Mouse (Mus musculus): Measurements from ENCODE around the gene Cuedc2. TPM values are rescaled to one million over a fixed set of nuclear protein-coding genes. Genes with fewer than 3 reads are reported as not detected.

The Cuedc2 gene
- polyA plus RNA-seq, 1 experiment from 2014 or later, result 179 TPM

DNA sequence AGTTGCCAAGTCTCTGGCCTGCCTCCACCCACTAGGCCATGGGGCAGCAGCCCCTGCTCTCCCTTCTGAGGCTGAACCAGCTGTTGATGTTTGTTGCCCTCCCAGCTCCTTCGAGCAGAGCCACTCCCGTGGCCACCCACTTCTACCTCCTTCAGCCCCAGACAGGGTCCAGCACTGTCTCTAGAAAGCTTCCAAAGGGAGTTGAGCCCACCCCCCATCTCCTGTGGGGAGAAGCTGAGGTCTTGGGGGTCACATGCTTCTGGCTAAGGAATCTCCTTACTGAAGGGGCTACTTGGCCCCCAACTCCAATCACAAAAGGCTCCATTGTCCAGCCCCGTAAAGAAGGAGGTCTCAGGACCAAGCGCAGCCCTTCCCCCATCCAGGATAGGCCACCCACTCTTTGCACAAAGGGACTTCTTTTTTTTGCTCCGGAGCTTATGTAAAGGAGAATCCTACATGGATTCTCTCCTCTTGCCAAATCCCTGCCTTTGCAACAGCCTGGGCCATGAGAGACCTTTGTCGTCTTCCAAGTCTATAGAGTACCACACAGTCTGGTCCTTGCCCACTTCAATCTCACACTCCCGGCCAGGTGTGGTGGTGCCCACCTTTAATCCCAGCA is 5.7 kb downstream of the Cuedc2 start:
- ATAC-seq (ENCODE audit: insufficient number of reproducible peaks, low FRiP score, low TSS enrichment, low read depth) (no peak), DNase-seq (ENCODE audit: low spot score) (no peak)
- Histone ChIP-seq H3K36me3 (ENCODE audit: control insufficient read depth, insufficient read depth, low read length) (peaks cover 2% of the 10 kb centered on the region; the same call in 1 of the 2 replicates), H3K4me2 (ENCODE audit: low read depth, severe bottlenecking) (no peak overlapping the region), H3K27ac (replicated peaks; ENCODE audit: low read depth, low read length) (no peak overlapping the region), H3K4me3 (ENCODE audit: low read depth, low read length) (no peak overlapping the region), H3K9me3 (ENCODE audit: control insufficient read depth, low read length) (no peaks in the 10 kb centered on the region), H3K9ac (ENCODE audit: low read length) (no peak overlapping the region), H3K4me1 (ENCODE audit: control insufficient read depth, insufficient read depth, low read length) (peaks cover 13% of the 10 kb centered on the region; the same call in 1 of the 2 replicates), H3K27me3 (ENCODE audit: control insufficient read depth, insufficient read depth, low read length) (peaks cover 9% of the 10 kb centered on the region)
- 76% methylated on average over 7 of the region's 7 CpGs for WGBS

DNA sequence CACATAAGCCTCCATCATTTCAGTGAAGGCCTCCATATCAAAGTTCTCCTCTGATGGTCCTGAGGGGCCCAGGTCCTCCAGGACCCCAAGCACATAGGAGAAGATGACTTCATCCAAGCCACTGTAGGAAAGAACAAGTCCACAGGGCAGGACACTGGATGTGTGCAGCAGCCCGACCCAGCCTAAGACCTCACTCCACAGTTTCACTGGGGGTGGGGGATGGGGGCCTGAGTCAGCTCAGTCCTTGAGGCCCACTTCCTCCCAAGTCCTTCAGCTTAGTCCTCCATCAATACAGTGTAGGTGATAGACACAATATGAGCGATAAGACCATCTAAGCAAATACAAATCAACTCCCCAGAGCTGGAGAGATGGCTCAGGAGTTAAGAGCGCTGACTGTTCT is 6.6 kb downstream of the Cuedc2 start:
- Histone ChIP-seq H3K4me2 (ENCODE audit: low read depth, severe bottlenecking) (no peak overlapping the region), H3K27ac (replicated peaks; ENCODE audit: low read depth, low read length) (no peak overlapping the region), H3K9ac (ENCODE audit: low read length) (no peak overlapping the region), H3K27me3 (ENCODE audit: control insufficient read depth, insufficient read depth, low read length) (peaks cover 17% of the 10 kb centered on the region), H3K36me3 (ENCODE audit: control insufficient read depth, insufficient read depth, low read length) (peaks cover 2% of the 10 kb centered on the region; the same call in 1 of the 2 replicates), H3K4me1 (ENCODE audit: control insufficient read depth, insufficient read depth, low read length) (peaks cover 9% of the 10 kb centered on the region; the same call in 1 of the 2 replicates), H3K9me3 (ENCODE audit: control insufficient read depth, low read length) (no peaks in the 10 kb centered on the region), H3K4me3 (ENCODE audit: low read depth, low read length) (no peak overlapping the region)
- 84% methylated on average over 3 of the region's 3 CpGs for WGBS
- no peak for ATAC-seq (ENCODE audit: insufficient number of reproducible peaks, low FRiP score, low TSS enrichment, low read depth)
- no peak for DNase-seq (ENCODE audit: low spot score)

DNA sequence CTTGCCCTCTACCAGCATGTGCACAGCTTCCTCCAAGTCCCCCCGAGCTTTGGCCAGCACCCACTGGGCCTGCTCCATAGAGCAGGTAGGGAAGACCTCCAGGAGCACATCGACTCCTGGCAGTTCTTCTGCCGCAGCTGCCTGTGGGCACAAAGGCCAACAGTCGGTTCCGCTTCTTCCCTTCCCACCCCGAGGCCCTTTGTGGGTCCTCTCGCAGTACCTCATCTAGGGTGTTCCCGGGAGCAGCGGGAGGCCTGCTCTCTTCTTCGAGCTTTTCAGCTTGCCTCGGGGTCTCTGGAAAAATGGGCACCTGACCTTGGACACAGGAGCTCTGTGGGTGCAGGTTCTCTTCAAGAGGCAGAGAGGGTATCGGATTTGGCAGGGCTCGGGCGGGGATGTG is 7.2 kb downstream of the Cuedc2 start:
- peaks cover 2% of the 10 kb centered on the region; the same call in 1 of the 2 replicates for H3K36me3 ChIP-seq (ENCODE audit: control insufficient read depth, insufficient read depth, low read length)
- peaks cover 9% of the 10 kb centered on the region; the same call in 1 of the 2 replicates for H3K4me1 ChIP-seq (ENCODE audit: control insufficient read depth, insufficient read depth, low read length)
- H3K4me2 ChIP-seq (ENCODE audit: low read depth, severe bottlenecking), result no peak overlapping the region
- 95% methylated on average over 14 of the region's 14 CpGs for WGBS
- no peak overlapping the region for H3K27ac ChIP-seq (replicated peaks; ENCODE audit: low read depth, low read length)
- H3K9ac ChIP-seq (ENCODE audit: low read length), result no peak overlapping the region
- DNase-seq (ENCODE audit: low spot score), result no peak
- H3K27me3 ChIP-seq (ENCODE audit: control insufficient read depth, insufficient read depth, low read length), result peaks cover 23% of the 10 kb centered on the region
- no peak overlapping the region for H3K4me3 ChIP-seq (ENCODE audit: low read depth, low read length)
- ATAC-seq (ENCODE audit: insufficient number of reproducible peaks, low FRiP score, low TSS enrichment, low read depth), result no peak
- H3K9me3 ChIP-seq (ENCODE audit: control insufficient read depth, low read length), result no peaks in the 10 kb centered on the region

DNA sequence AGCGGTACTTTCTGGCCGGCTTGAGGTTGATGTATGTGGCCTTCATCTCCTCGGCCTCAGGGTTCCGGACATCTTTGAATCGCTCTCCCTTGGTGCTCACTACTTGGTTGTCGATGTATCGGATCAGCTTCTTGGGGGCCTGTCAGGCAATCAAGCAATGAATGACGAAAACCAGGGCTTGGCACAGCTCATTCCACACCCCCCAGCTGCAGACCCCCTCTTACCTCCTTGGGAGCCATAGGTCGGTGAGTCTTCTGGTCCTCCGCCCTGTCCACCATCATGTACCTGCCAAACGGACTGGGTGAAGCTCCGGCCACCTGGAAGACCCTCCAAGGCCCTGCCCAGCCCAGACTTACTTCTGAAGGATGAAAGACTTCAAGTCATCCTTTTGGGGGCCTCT is 7.8 kb downstream of the Cuedc2 start:
- Histone ChIP-seq H3K9me3 (ENCODE audit: control insufficient read depth, low read length) (no peaks in the 10 kb centered on the region), H3K27me3 (ENCODE audit: control insufficient read depth, insufficient read depth, low read length) (peaks cover 29% of the 10 kb centered on the region), H3K4me3 (ENCODE audit: low read depth, low read length) (no peak overlapping the region), H3K27ac (replicated peaks; ENCODE audit: low read depth, low read length) (no peak overlapping the region), H3K36me3 (ENCODE audit: control insufficient read depth, insufficient read depth, low read length) (peaks cover 2% of the 10 kb centered on the region; the same call in 1 of the 2 replicates), H3K4me2 (ENCODE audit: low read depth, severe bottlenecking) (no peak overlapping the region), H3K4me1 (ENCODE audit: control insufficient read depth, insufficient read depth, low read length) (peaks cover 9% of the 10 kb centered on the region; the same call in 1 of the 2 replicates), H3K9ac (ENCODE audit: low read length) (no peak overlapping the region)
- 95% methylated on average over 12 of the region's 12 CpGs for WGBS
- ATAC-seq (ENCODE audit: insufficient number of reproducible peaks, low FRiP score, low TSS enrichment, low read depth) (no peak), DNase-seq (ENCODE audit: low spot score) (no peak)

DNA sequence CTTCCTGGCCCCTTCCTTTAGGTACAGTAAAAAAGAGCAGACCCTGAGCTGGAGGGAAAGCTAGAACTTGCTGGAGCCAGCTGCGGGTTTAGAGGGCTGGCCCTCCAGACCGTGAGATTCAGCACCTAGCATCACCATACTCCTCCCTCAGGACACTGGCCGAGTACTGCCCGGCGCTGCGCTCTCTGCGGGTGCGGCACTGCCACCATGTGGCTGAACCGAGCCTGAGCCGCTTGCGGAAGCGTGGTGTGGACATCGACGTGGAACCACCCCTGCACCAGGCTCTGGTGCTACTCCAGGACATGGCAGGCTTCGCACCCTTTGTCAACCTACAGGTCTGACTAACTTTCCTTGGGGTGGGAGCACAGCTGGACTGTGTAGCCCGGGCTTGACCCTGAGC is 8.6 kb downstream of the Cuedc2 start:
- Histone ChIP-seq H3K36me3 (ENCODE audit: control insufficient read depth, insufficient read depth, low read length) (peaks cover 2% of the 10 kb centered on the region; the same call in 1 of the 2 replicates), H3K27ac (replicated peaks; ENCODE audit: low read depth, low read length) (no peak overlapping the region), H3K27me3 (ENCODE audit: control insufficient read depth, insufficient read depth, low read length) (peaks cover 36% of the 10 kb centered on the region), H3K4me1 (ENCODE audit: control insufficient read depth, insufficient read depth, low read length) (peaks cover 9% of the 10 kb centered on the region; the same call in 1 of the 2 replicates), H3K4me3 (ENCODE audit: low read depth, low read length) (no peak overlapping the region), H3K9ac (ENCODE audit: low read length) (no peak overlapping the region), H3K9me3 (ENCODE audit: control insufficient read depth, low read length) (no peaks in the 10 kb centered on the region), H3K4me2 (ENCODE audit: low read depth, severe bottlenecking) (no peak overlapping the region)
- peak; percentile 85 for DNase-seq (ENCODE audit: low spot score)
- ATAC-seq (ENCODE audit: insufficient number of reproducible peaks, low FRiP score, low TSS enrichment, low read depth), result no peak
- WGBS, result 5% methylated on average over 16 of the region's 16 CpGs

DNA sequence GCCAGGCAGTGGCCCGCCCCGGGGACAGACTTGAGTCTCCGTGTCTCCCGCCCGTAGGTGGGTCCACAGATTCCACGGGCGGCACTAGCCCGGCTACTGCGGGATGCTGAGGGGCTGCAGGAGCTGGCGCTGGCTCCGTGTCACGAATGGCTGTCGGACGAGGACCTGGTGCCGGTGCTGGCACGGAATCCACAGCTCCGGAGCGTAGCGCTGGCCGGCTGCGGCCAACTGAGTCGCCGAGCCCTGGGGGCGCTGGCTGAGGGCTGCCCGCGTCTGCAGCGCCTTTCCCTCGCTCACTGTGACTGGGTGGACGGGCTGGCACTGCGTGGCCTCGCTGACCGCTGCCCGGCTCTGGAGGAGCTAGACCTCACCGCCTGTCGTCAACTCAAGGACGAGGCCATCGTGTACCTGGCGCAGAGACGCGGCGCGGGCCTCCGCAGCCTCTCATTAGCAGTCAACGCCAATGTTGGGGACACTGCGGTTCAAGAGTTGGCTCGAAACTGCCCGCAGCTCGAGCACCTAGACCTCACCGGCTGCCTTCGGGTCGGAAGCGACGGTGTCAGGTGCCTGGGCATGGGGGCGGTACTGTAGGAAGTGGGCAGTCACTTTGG is 9.4 kb downstream of the Cuedc2 start:
- Histone ChIP-seq H3K9ac (ENCODE audit: low read length) (peak overlapping the region; percentile 67), H3K4me3 (ENCODE audit: low read depth, low read length) (peak overlapping the region; percentile 68), H3K4me1 (ENCODE audit: control insufficient read depth, insufficient read depth, low read length) (peaks cover 9% of the 10 kb centered on the region; the same call in 1 of the 2 replicates), H3K4me2 (ENCODE audit: low read depth, severe bottlenecking) (peak overlapping the region; percentile 99), H3K36me3 (ENCODE audit: control insufficient read depth, insufficient read depth, low read length) (peaks cover 2% of the 10 kb centered on the region; the same call in 1 of the 2 replicates), H3K9me3 (ENCODE audit: control insufficient read depth, low read length) (no peaks in the 10 kb centered on the region), H3K27ac (replicated peaks; ENCODE audit: low read depth, low read length) (no peak overlapping the region), H3K27me3 (ENCODE audit: control insufficient read depth, insufficient read depth, low read length) (peaks cover 45% of the 10 kb centered on the region)
- DNase-seq (ENCODE audit: low spot score), result peak; percentile 49
- WGBS, result 2% methylated on average over 54 of the region's 54 CpGs
- 0 out of 2 replicates have a peak, but pooled peaks have one; percentile 2 for ATAC-seq (ENCODE audit: insufficient number of reproducible peaks, low FRiP score, low TSS enrichment, low read depth)

DNA sequence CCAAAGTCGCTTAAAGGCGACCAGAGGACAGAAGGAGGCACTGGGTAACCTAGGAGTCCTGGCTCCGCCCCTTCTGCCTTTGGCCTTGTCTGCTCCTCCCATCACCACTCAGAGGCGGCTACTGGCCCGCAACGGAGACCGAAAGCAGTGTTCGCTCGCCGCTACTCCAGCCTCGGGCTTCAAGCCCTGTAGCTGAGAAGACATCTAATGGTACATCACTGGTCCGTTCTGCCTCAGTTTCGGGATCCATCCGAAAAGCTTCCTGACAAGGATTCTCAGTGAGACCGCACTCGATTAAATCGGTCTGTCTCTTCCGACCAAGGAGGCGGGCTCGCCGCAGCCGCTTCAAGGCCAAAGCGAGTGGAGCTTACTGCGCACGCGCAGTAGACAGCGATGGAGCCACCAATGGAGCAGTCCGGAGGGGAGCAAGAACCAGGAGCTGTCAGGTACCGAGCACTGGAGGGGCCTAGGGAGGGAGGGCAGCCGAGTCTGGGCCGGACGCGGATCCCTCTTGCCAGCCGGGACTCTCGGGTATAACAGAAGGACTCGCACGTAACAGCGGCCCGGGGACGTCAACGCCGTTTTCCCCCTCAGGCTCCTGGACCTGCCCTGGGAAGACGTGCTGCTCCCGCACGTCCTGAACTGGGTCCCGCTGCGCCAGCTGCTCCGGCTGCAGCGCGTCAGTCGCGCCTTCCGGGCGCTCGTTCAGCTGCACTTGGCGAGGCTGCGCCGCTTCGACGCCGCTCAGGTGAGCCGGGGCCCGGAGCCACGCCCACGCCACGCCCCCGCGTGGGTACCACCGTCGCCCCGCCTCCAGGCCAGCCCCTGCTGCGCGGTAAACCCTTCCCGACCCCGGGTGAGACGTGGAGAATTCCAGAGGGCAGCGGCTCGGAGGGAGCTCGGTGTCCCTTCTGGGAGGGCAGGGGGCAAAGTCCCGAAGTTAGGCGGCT is 10.1 kb downstream of the Cuedc2 start, which contains the start of gene Fbxl15:
Gene Fbxl15 (plus strand): TSS at position 104 of the 950 bp plus-strand sequence.
- peak; percentile 93 for DNase-seq (ENCODE audit: low spot score)
- Histone ChIP-seq H3K4me3 (ENCODE audit: low read depth, low read length) (peak within 1 kb of the TSS; percentile 68), H3K27ac (replicated peaks; ENCODE audit: low read depth, low read length) (peak within 1 kb of the TSS; percentile 59), H3K9me3 (ENCODE audit: control insufficient read depth, low read length) (no peaks in the 10 kb centered on the region), H3K27me3 (ENCODE audit: control insufficient read depth, insufficient read depth, low read length) (peaks cover 52% of the 10 kb centered on the region), H3K36me3 (ENCODE audit: control insufficient read depth, insufficient read depth, low read length) (peaks cover 2% of the 10 kb centered on the region; the same call in 1 of the 2 replicates), H3K9ac (ENCODE audit: low read length) (peak within 1 kb of the TSS; percentile 67), H3K4me2 (ENCODE audit: low read depth, severe bottlenecking) (peak within 1 kb of the TSS; percentile 99), H3K4me1 (ENCODE audit: control insufficient read depth, insufficient read depth, low read length) (peaks cover 9% of the 10 kb centered on the region; the same call in 1 of the 2 replicates)
- ATAC-seq (ENCODE audit: insufficient number of reproducible peaks, low FRiP score, low TSS enrichment, low read depth), result peak; percentile 84
- under 1% methylated on average over 80 of the region's 81 CpGs for WGBS

All from limb, embryonic 11.5 days (tissue).